Mouse (Mus musculus): ENCODE measurements around the gene 9530077C05Rik. TPM values are rescaled to one million over a fixed set of nuclear protein-coding genes. Genes with fewer than 3 reads are reported as not detected.
"Not testable (repeated sequence)": the region's sequence is repeated elsewhere in the genome, so short reads cannot be mapped to it uniquely, and the experiment has no call there.

The 9530077C05Rik gene
- polyA plus RNA-seq, 1 experiment from 2014 or later: 5.9 TPM

DNA sequence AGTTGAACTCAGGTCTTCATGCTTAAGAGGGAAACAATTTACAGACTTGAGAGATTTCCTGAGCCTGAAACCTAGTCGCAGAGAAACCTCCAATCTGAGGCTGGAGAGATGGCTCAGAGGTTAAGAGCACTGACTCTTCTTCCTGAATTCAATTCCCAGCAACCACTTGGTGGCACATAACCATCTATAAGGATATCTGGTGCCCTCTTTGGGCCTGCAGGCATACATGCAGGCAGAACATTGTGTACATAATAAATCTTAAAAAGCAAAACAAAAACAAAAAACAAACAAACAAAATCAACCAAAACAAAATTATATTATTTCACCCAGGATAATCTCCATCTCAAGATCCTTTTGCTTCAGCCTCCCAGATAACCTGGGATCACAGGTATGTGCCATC is 27.5 kb downstream of the 9530077C05Rik start:
- Histone ChIP-seq H3K9me3 (no peaks in the 10 kb centered on the region), H3K9ac (no peak overlapping the region), H3K4me1 (no peaks in the 10 kb centered on the region), H3K4me2 (no peak overlapping the region), H3K27me3 (no peaks in the 10 kb centered on the region), H3K4me3 (no peak overlapping the region), H3K36me3 (no peaks in the 10 kb centered on the region), H3K27ac (no peak overlapping the region)
- 57% methylated on average over 1 of the region's 1 CpGs for WGBS
- no peak for ATAC-seq (ENCODE audit: borderline replicate concordance, extremely low read depth, low FRiP score, low TSS enrichment)

GRCm38 (mm10) chr9:22443157-22443556 is 31.8 kb downstream of the 9530077C05Rik start:
- Histone ChIP-seq H3K4me1 (no peaks in the 10 kb centered on the region), H3K27ac (no peak overlapping the region), H3K4me3 (no peak overlapping the region), H3K4me2 (no peak overlapping the region), H3K9me3 (no peaks in the 10 kb centered on the region), H3K27me3 (no peaks in the 10 kb centered on the region), H3K36me3 (peaks cover 18% of the 10 kb centered on the region), H3K9ac (no peak overlapping the region)
- WGBS: 85% methylated on average over 10 of the region's 10 CpGs
- no peak for ATAC-seq (ENCODE audit: borderline replicate concordance, extremely low read depth, low FRiP score, low TSS enrichment)

DNA sequence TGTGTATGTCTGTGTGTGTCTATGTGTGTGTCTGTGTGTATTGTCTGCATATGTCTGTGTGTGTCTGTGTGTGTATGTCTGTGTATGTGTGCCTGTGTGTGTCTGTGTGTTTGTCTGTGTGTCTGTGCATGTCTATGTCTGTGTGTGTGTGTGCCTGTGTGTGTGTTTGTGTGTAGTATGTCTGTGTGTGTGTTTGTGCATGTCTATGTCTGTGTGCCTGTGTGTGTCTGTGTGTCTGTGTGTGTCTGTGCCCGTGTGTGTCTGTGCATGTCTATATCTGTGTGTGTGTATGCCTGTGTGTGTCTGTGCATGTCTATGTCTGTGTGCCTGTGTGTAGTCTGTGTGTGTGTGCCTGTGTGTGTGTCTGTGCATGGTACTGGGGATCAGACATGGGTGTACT is 33.8 kb downstream of the 9530077C05Rik start:
- Histone ChIP-seq H3K4me2 (no peak overlapping the region), H3K4me3 (no peak overlapping the region), H3K9ac (no peak overlapping the region), H3K27me3 (no peaks in the 10 kb centered on the region), H3K9me3 (no peaks in the 10 kb centered on the region), H3K4me1 (no peaks in the 10 kb centered on the region), H3K36me3 (peaks cover 31% of the 10 kb centered on the region), H3K27ac (no peak overlapping the region)
- no peak for ATAC-seq (ENCODE audit: borderline replicate concordance, extremely low read depth, low FRiP score, low TSS enrichment)
- WGBS: 84% methylated on average over 1 of the region's 1 CpGs

DNA sequence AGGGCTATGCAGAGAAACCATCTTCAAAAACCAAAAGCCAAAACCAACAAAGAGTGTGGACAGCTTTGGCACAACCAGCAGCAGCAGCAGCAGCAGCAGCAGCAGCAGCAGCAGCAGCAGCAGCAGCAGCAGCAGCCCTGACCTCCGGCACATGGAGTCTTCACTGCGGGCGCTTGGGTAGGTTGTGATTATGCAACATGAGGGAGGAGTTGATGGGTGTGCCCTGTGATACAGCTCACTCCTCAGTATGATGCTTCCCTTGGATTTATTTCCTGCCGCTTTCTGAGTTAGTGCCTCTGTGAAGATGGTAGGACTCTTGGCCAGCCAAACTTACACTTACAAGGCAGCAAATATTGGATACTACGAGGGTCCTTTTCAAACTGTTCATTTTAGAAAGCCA is 35.9 kb downstream of the 9530077C05Rik start:
- Histone ChIP-seq H3K4me2 (no peak overlapping the region), H3K27me3 (no peaks in the 10 kb centered on the region), H3K4me3 (no peak overlapping the region), H3K36me3 (peaks cover 50% of the 10 kb centered on the region), H3K4me1 (no peaks in the 10 kb centered on the region), H3K9ac (no peak overlapping the region), H3K9me3 (no peaks in the 10 kb centered on the region), H3K27ac (no peak overlapping the region)
- ATAC-seq (ENCODE audit: borderline replicate concordance, extremely low read depth, low FRiP score, low TSS enrichment): no peak
- WGBS: 74% methylated on average over 5 of the region's 5 CpGs

DNA sequence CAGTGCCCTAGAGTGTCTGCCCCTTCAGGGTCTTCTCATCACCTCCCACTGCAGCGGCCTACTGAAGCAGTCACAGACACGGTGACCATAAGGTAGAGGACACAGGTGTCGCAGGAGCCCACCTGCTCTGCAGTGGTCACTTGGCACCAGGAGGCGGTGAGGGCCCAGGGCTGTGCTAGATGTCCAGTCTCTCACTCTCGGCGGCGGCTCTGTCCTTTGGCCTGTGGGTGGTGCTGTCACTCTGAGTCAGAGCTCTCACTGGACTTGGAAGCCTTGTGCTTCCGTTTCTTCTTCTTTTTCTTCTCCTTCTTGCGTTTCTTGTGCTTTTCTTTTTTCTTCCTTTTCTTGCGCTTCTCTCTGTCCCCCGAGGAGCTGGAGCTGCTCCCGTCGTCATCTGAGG is 37.1 kb downstream of the 9530077C05Rik start:
- Histone ChIP-seq H3K9ac (no peak overlapping the region), H3K4me1 (no peaks in the 10 kb centered on the region), H3K4me2 (no peak overlapping the region), H3K9me3 (no peaks in the 10 kb centered on the region), H3K27ac (no peak overlapping the region), H3K4me3 (no peak overlapping the region), H3K36me3 (peaks cover 62% of the 10 kb centered on the region), H3K27me3 (no peaks in the 10 kb centered on the region)
- no peak for ATAC-seq (ENCODE audit: borderline replicate concordance, extremely low read depth, low FRiP score, low TSS enrichment)
- 84% methylated on average over 13 of the region's 13 CpGs for WGBS

GRCm38 (mm10) chr9:22449209-22449608 is 37.9 kb downstream of the 9530077C05Rik start:
- H3K9me3 ChIP-seq: no peaks in the 10 kb centered on the region
- no peak for ATAC-seq (ENCODE audit: borderline replicate concordance, extremely low read depth, low FRiP score, low TSS enrichment)
- no peak overlapping the region for H3K4me2 ChIP-seq
- no peaks in the 10 kb centered on the region for H3K27me3 ChIP-seq
- peaks cover 68% of the 10 kb centered on the region for H3K36me3 ChIP-seq
- 88% methylated on average over 6 of the region's 6 CpGs for WGBS
- no peak overlapping the region for H3K4me3 ChIP-seq
- H3K4me1 ChIP-seq: no peaks in the 10 kb centered on the region
- no peak overlapping the region for H3K9ac ChIP-seq
- no peak overlapping the region for H3K27ac ChIP-seq

- WGBS: 83% methylated on average over 10 of the region's 10 CpGs
- no peaks in the 10 kb centered on the region for H3K27me3 ChIP-seq
- peaks cover 89% of the 10 kb centered on the region for H3K36me3 ChIP-seq
- H3K9ac ChIP-seq: no peak overlapping the region
- no peak for ATAC-seq (ENCODE audit: borderline replicate concordance, extremely low read depth, low FRiP score, low TSS enrichment)
- no peak overlapping the region for H3K27ac ChIP-seq
- H3K4me2 ChIP-seq: no peak overlapping the region
- H3K9me3 ChIP-seq: no peaks in the 10 kb centered on the region
- H3K4me1 ChIP-seq: no peaks in the 10 kb centered on the region
- H3K4me3 ChIP-seq: no peak overlapping the region
Measured at GRCm38 (mm10) chr9:22452697-22453096, 41.4 kb downstream of the 9530077C05Rik start.

- peaks cover 82% of the 10 kb centered on the region for H3K36me3 ChIP-seq
- ATAC-seq (ENCODE audit: borderline replicate concordance, extremely low read depth, low FRiP score, low TSS enrichment): no peak
- no peak overlapping the region for H3K4me2 ChIP-seq
- 81% methylated on average over 10 of the region's 10 CpGs for WGBS
- H3K4me3 ChIP-seq: no peak overlapping the region
- no peaks in the 10 kb centered on the region for H3K4me1 ChIP-seq
- H3K27ac ChIP-seq: no peak overlapping the region
- no peaks in the 10 kb centered on the region for H3K9me3 ChIP-seq
- H3K9ac ChIP-seq: no peak overlapping the region
- H3K27me3 ChIP-seq: no peaks in the 10 kb centered on the region
Measured at GRCm38 (mm10) chr9:22453501-22453924, 42.2 kb downstream of the 9530077C05Rik start.

DNA sequence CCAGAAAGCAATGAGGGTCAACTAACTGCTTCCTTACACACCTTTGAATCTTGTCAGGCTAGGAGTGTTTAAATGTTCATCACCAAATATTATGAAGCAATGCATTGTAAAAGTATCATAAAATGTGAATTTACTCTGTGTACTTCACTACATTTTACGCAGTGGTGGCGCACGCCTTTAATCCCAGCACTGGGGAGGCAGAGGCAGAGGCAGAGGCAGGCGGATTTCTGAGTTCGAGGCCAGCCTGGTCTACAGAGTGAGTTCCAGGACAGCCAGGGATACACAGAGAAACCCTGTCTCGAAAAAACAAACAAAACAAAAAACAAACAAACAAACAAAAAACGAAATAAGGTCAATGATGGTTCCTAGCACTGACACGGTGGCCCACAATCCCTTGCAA is 42.7 kb downstream of the 9530077C05Rik start, which contains the start of gene Gm17545:
Gm17545 (plus strand) TSS at position 301 of the 400 bp plus-strand sequence.
- not testable (repeated sequence) for H3K27ac ChIP-seq; H3K4me2 ChIP-seq; H3K4me1 ChIP-seq; H3K9me3 ChIP-seq; H3K4me3 ChIP-seq; H3K9ac ChIP-seq; ATAC-seq (ENCODE audit: borderline replicate concordance, extremely low read depth, low FRiP score, low TSS enrichment); H3K27me3 ChIP-seq
- peaks cover 77% of the 10 kb centered on the region for H3K36me3 ChIP-seq
- 85% methylated on average over 8 of the region's 8 CpGs for WGBS

GRCm38 (mm10) chr9:22455041-22455440 is 43.7 kb downstream of the 9530077C05Rik start:
- Histone ChIP-seq H3K27me3 (no peaks in the 10 kb centered on the region), H3K4me2 (no peak overlapping the region), H3K9ac (no peak overlapping the region), H3K36me3 (peaks cover 73% of the 10 kb centered on the region), H3K4me1 (no peaks in the 10 kb centered on the region), H3K9me3 (no peaks in the 10 kb centered on the region), H3K4me3 (no peak overlapping the region), H3K27ac (no peak overlapping the region)
- no peak for ATAC-seq (ENCODE audit: borderline replicate concordance, extremely low read depth, low FRiP score, low TSS enrichment)

- H3K4me2 ChIP-seq: no peak overlapping the region
- peaks cover 58% of the 10 kb centered on the region for H3K36me3 ChIP-seq
- 73% methylated on average over 11 of the region's 11 CpGs for WGBS
- no peaks in the 10 kb centered on the region for H3K27me3 ChIP-seq
- H3K4me1 ChIP-seq: no peaks in the 10 kb centered on the region
- ATAC-seq (ENCODE audit: borderline replicate concordance, extremely low read depth, low FRiP score, low TSS enrichment): no peak
- H3K27ac ChIP-seq: no peak overlapping the region
- no peaks in the 10 kb centered on the region for H3K9me3 ChIP-seq
- H3K9ac ChIP-seq: no peak overlapping the region
- H3K4me3 ChIP-seq: no peak overlapping the region
Measured at GRCm38 (mm10) chr9:22457142-22457835, 46.0 kb downstream of the 9530077C05Rik start.

- Histone ChIP-seq H3K4me2 (no peak overlapping the region), H3K4me3 (no peak overlapping the region), H3K27me3 (no peaks in the 10 kb centered on the region), H3K9me3 (no peaks in the 10 kb centered on the region), H3K4me1 (no peaks in the 10 kb centered on the region), H3K27ac (no peak overlapping the region), H3K9ac (no peak overlapping the region), H3K36me3 (peaks cover 19% of the 10 kb centered on the region)
- WGBS: 86% methylated on average over 3 of the region's 3 CpGs
- ATAC-seq (ENCODE audit: borderline replicate concordance, extremely low read depth, low FRiP score, low TSS enrichment): no peak
Measured at GRCm38 (mm10) chr9:22461946-22462345, 50.6 kb downstream of the 9530077C05Rik start.
